Mouse (Mus musculus): ENCODE data around the gene Tyw3.

Gene Tyw3

DNA sequence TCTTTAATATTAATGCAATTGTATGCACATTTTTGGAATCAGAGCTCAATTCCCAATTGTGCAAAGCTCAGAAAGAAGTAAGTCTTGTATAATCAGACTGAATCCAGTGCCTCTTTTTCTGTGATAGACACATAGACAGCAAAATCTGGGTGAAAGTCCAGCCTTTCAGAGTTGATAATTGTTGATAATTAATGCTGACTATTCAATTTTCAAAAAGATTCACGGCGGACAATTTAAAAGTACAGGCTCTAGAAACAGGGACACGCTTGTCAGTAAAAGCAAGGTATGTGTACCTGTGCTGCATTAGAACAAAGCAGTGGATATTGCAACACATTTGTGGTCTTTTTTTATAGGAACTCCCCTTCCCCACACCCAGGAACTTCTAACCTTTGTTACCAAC lies 34.7 kb downstream of the Tyw3 start:
- no peak for DNase-seq (ENCODE audit: low spot score)

DNA sequence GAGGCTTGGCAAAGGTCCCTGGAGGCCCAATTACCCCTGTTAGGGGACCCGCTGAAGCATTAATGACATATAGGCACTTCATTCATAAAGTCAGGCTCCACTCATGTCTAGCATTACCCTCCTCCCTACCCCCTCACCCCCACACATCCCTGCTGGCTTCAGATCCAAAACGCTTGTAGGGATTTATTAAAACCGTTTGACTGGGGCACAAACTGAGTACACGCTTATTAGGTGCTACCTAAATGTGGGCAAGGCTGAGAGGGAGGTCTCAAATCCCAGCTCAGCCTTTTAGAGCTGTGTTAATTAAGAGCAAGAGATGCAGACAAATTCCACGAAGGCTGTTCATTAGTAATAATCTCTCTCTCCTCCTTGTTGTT lies 45.9 kb downstream of the Tyw3 start:
- DNase-seq (ENCODE audit: low spot score): no peak

GRCm38 (mm10) chr3:154550326-154551034 lies 46.4 kb downstream of the Tyw3 start:
- DNase-seq (ENCODE audit: low spot score): no peak

DNA sequence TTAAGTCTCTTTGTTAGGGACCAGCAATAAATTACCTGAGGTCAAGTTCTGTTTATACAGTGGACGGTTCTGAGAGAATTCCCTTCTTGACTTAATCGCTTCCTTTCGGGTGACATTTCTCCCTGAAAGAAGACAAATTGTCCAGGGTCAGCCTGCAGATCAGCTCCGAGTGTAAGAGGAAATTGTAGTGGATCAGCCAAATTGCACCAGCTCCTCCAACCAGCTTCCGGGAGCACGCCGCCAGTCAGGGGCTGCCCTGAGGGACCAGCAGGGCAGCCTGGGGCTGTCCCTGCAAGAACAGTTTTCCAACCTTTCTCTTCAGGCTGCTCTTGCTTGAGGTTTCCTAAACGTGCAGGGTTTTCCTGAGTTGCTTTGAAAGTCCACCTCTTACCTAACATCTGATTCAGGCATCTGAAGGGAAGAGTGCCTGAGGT lies 48.0 kb downstream of the Tyw3 start:
- DNase-seq (ENCODE audit: low spot score): no peak

- no peak for DNase-seq (ENCODE audit: low spot score)
Measured at GRCm38 (mm10) chr3:154547549-154548426, 49.1 kb downstream of the Tyw3 start.

DNA sequence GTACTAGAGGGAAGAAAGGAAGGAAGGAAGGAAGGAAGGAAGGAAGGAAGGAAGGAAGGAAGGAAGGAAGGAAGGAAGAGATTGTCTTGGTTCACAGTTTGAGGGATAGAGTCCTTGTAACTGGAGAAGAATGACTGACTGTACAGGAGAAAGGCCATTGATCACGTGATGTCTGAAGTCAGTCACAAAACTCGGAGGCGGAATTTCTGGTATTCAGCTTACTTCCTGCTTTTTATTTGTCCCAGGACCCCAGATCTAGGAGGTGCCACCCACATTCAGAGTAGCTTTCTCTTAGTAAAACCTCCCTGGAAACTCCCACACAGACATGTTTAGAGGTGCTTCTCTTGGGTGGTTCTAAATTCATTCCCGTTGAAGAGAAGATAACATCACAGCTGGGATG lies 50.7 kb downstream of the Tyw3 start:
- no peak for DNase-seq (ENCODE audit: low spot score)

GRCm38 (mm10) chr3:154540086-154540911 lies 56.6 kb downstream of the Tyw3 start:
- DNase-seq (ENCODE audit: low spot score): no peak

- DNase-seq (ENCODE audit: low spot score): no peak
Measured at GRCm38 (mm10) chr3:154536134-154536533, 60.8 kb downstream of the Tyw3 start.

DNA sequence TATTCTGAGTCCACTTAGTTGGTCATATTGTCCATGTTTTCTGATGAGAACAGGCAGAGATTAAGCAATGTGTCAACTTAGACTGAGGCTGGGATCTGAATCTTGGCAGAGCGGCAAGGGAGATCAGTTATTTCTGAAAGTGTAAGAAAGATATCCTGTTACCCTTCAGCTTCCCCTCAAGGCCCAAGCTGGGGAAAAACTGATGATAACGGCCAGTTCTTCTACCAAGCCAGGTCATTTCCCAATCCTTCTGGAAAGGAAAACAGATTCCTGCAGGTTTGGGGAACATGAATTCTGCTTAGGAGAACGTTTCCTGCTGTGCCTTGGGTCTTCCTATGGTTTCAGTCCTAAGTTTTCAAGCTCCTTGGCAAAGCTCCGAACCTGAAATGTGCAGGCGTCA lies 63.7 kb downstream of the Tyw3 start:
- DNase-seq (ENCODE audit: low spot score): no peak

DNA sequence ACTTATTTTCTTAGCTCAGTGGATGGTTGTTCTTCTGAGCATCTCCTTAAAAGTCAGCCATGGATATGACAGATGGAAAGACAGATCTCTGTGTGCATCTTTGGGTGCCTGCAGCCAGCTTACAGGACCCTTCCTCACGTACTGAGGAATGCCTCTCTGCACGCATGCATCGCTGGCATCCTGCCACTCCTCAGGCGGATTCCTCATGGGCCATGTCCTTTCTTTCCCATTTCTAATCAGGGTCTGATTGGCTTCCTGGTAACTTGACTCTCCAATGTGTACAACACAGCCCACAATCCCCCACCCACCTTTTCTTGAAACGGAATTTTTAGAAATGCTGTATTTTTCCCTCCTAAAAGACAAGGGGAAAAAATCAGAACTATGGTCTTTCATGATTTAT lies 67.9 kb downstream of the Tyw3 start:
- no peak for DNase-seq (ENCODE audit: low spot score)

DNA sequence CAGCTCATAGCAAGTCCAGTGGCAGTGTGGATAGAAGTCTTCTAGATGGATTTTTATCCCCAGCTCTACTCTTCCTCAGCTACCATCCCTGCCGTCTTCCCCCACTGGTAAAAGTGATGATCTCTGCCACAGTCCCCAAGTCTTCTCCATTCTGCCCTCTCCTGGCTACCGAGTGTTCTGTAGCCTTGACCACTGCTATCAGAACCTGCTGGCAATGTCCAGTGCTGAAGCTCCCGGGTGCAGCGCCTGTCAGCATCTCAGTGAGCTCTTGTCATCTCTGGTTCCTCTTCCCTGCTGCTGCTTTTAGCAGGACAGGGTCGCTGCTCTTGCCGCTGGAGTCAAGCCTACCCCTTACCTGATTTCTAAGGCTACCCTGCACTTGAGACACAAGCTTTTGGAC lies 70.3 kb downstream of the Tyw3 start:
- DNase-seq (ENCODE audit: low spot score): no peak

All from ovary, adult 18-20 months (tissue).